Mouse (Mus musculus): ENCODE data around the gene Dis3l. TPM values are rescaled to one million over a fixed set of nuclear protein-coding genes. Genes with fewer than 3 reads are reported as not detected.
A peak's percentile ranks its signal among the peaks of the same experiment; 100 is the strongest.

The Dis3l gene
- 21.4 and 23.0 TPM in 2 replicates for polyA plus RNA-seq (2015; fragmentation: Nextera tagmentation; extraction: Ambion mirVana)

DNA sequence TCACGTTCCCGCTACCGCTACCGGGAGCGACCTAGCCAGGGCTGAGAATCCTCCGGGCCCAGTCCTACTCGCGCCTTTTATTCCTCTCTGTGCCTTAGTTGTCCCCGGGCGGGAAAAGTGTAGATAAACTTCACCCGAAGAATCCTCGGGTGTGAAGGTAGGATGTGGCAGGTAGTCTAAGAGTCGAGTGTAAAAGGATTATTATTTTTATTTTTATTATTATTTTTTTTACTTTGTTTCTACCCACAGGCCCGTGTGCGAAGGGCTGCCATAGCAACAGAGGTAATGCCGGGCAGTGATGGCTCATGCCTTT is at the start of gene Dis3l:
Gene Dis3l (minus strand): TSS at position 35 of the 313 bp plus-strand sequence.
- Histone ChIP-seq H3K36me3 (peaks cover 12% of the 10 kb centered on the region), H3K4me1 (peaks cover 27% of the 10 kb centered on the region), H3K4me3 (peak within 1 kb of the TSS; percentile 78), H3K9me3 (no peaks in the 10 kb centered on the region), H3K9ac (peak within 1 kb of the TSS; percentile 100), H3K27ac (peak within 1 kb of the TSS; percentile 100), H3K4me2 (replicated peaks) (peak within 1 kb of the TSS; percentile 72), H3K27me3 (no peaks in the 10 kb centered on the region)
- 0 out of 2 replicates have a peak, but pooled peaks have one; percentile 2 for ATAC-seq (ENCODE audit: low FRiP score, low read depth)
- 12% methylated on average over 16 of the region's 16 CpGs for WGBS

GRCm38 (mm10) chr9:64389576-64390292 is 48.6 kb upstream of the Dis3l start:
- H3K9ac ChIP-seq, result no peak overlapping the region
- H3K4me3 ChIP-seq, result no peak overlapping the region
- H3K4me1 ChIP-seq, result peaks cover 25% of the 10 kb centered on the region
- no peak overlapping the region for H3K27ac ChIP-seq
- no peak overlapping the region for H3K4me2 ChIP-seq (replicated peaks)
- H3K36me3 ChIP-seq, result no peaks in the 10 kb centered on the region
- peaks cover 54% of the 10 kb centered on the region for H3K27me3 ChIP-seq
- H3K9me3 ChIP-seq, result no peaks in the 10 kb centered on the region
- ATAC-seq (ENCODE audit: low FRiP score, low read depth), result no peak
- WGBS, result 67% methylated on average over 7 of the region's 7 CpGs

- H3K4me1 ChIP-seq, result peaks cover 36% of the 10 kb centered on the region
- peak overlapping the region; percentile 98 for H3K4me2 ChIP-seq (replicated peaks)
- H3K9me3 ChIP-seq, result no peaks in the 10 kb centered on the region
- ATAC-seq (ENCODE audit: low FRiP score, low read depth), result no peak
- peak overlapping the region; percentile 58 for H3K9ac ChIP-seq
- no peak overlapping the region for H3K27ac ChIP-seq
- H3K27me3 ChIP-seq, result peaks cover 77% of the 10 kb centered on the region
- WGBS, result under 1% methylated on average over 45 of the region's 45 CpGs
- peak overlapping the region; percentile 57 for H3K4me3 ChIP-seq
- H3K36me3 ChIP-seq, result no peaks in the 10 kb centered on the region
Observed at GRCm38 (mm10) chr9:64386466-64387211, 45.6 kb upstream of the Dis3l start.

DNA sequence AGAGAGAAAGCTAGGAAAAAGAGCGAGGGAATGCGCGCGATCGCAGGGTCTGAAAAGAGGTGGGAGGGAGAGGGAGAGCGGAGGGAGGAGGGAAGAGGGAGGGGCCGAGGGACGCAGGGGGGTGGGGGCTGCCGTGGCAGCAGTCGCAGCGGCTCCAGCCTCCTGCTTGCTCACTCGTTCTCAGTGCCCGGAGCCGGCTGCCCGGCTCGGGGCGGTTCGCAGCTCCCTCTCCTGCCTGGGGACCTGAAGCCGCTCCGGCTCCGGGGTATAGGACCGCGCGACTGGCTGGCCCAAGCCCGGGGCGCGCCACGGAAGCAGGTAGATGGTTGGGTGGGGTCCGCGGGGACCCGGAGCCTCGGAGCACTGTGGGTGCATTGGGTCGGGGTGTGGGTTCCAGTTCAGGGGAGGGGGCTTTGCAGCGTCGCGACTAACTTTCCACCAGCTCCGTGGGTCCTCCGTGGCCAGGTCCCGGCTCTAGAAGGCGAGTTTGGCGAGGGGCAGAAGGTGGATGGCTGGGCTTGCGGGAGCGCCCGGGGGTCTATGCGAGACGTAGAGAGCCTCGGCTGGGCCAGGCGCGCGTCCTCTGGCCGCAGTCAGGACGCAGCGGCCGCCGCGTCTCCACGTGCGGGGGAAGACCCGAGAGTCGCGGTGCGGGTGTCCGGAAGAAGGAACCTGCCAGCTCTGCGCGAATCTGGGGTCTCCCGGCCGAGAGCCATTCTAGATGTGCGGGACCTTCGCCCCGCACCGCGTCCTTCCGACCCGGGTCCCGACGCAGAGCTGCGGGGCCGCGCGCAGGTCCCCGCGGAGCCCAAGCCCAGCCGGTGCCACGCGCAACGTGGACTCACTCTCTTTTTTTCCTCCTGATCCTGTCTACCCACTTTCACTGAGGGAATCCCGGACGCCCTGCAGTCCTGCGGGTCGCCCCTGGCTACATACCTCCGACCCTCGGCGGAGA is 44.7 kb upstream of the Dis3l start, which contains the start of gene Megf11:
Gene Megf11 (plus strand): TSS at position 116 of the 955 bp plus-strand sequence.
- peak within 1 kb of the TSS; percentile 98 for H3K4me2 ChIP-seq (replicated peaks)
- H3K27ac ChIP-seq, result no peak within 1 kb of the TSS
- H3K36me3 ChIP-seq, result no peaks in the 10 kb centered on the region
- peaks cover 36% of the 10 kb centered on the region for H3K4me1 ChIP-seq
- no peaks in the 10 kb centered on the region for H3K9me3 ChIP-seq
- H3K9ac ChIP-seq, result peak within 1 kb of the TSS; percentile 58
- peaks cover 74% of the 10 kb centered on the region for H3K27me3 ChIP-seq
- under 1% methylated on average over 86 of the region's 93 CpGs for WGBS
- peak; percentile 49; the same call in 1 of the 2 replicates for ATAC-seq (ENCODE audit: low FRiP score, low read depth)
- peak within 1 kb of the TSS; percentile 57 for H3K4me3 ChIP-seq

- WGBS, result 44% methylated on average over 10 of the region's 10 CpGs
- Histone ChIP-seq H3K27ac (no peak overlapping the region), H3K9ac (no peak overlapping the region), H3K4me3 (no peak overlapping the region), H3K4me1 (peaks cover 36% of the 10 kb centered on the region), H3K9me3 (no peaks in the 10 kb centered on the region), H3K4me2 (replicated peaks) (0 out of 2 replicates have a peak overlapping the region, but pooled peaks have one; percentile 14), H3K36me3 (no peaks in the 10 kb centered on the region), H3K27me3 (peaks cover 56% of the 10 kb centered on the region)
- ATAC-seq (ENCODE audit: low FRiP score, low read depth), result no peak
Observed at GRCm38 (mm10) chr9:64383021-64383788, 42.1 kb upstream of the Dis3l start.

- H3K9ac ChIP-seq, result no peak overlapping the region
- 75% methylated on average over 2 of the region's 2 CpGs for WGBS
- H3K4me1 ChIP-seq, result no peaks in the 10 kb centered on the region
- no peaks in the 10 kb centered on the region for H3K36me3 ChIP-seq
- no peak for ATAC-seq (ENCODE audit: low FRiP score, low read depth)
- H3K27ac ChIP-seq, result no peak overlapping the region
- H3K4me3 ChIP-seq, result no peak overlapping the region
- peaks cover 7% of the 10 kb centered on the region; the same call in 1 of the 2 replicates for H3K27me3 ChIP-seq
- no peak overlapping the region for H3K4me2 ChIP-seq (replicated peaks)
- no peaks in the 10 kb centered on the region for H3K9me3 ChIP-seq
Observed at GRCm38 (mm10) chr9:64376380-64376779, 35.3 kb upstream of the Dis3l start.

GRCm38 (mm10) chr9:64371305-64371819 is 30.3 kb upstream of the Dis3l start:
- Histone ChIP-seq H3K4me2 (replicated peaks) (no peak overlapping the region), H3K9ac (no peak overlapping the region), H3K36me3 (no peaks in the 10 kb centered on the region), H3K4me3 (no peak overlapping the region), H3K27ac (no peak overlapping the region), H3K4me1 (peaks cover 2% of the 10 kb centered on the region; the same call in 1 of the 2 replicates), H3K27me3 (peaks cover 11% of the 10 kb centered on the region; the same call in 1 of the 2 replicates), H3K9me3 (no peaks in the 10 kb centered on the region)
- 49% methylated on average over 11 of the region's 11 CpGs for WGBS
- no peak for ATAC-seq (ENCODE audit: low FRiP score, low read depth)

DNA sequence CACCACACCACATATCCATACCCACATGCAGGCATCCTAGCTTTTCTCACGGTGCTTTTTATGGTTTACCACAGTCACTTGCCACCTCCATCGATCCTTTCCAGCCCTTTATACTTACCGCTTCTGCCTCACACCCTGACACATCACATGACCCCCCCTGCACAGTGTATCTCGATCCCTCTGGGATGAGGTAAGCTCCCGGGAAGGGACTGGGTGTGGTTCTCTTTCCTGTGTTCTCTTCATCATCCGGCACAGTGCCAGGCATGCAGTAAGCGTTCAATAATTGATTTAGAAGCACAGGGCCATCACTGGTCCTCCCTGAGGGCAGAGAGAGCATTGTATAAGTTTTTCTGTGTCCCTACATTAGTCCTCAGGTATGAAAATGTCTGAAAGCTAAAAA is 28.8 kb upstream of the Dis3l start:
- 63% methylated on average over 7 of the region's 7 CpGs for WGBS
- Histone ChIP-seq H3K27me3 (peaks cover 11% of the 10 kb centered on the region; the same call in 1 of the 2 replicates), H3K4me2 (replicated peaks) (no peak overlapping the region), H3K4me1 (peaks cover 2% of the 10 kb centered on the region; the same call in 1 of the 2 replicates), H3K4me3 (no peak overlapping the region), H3K27ac (no peak overlapping the region), H3K36me3 (no peaks in the 10 kb centered on the region), H3K9me3 (no peaks in the 10 kb centered on the region), H3K9ac (no peak overlapping the region)
- ATAC-seq (ENCODE audit: low FRiP score, low read depth), result no peak

DNA sequence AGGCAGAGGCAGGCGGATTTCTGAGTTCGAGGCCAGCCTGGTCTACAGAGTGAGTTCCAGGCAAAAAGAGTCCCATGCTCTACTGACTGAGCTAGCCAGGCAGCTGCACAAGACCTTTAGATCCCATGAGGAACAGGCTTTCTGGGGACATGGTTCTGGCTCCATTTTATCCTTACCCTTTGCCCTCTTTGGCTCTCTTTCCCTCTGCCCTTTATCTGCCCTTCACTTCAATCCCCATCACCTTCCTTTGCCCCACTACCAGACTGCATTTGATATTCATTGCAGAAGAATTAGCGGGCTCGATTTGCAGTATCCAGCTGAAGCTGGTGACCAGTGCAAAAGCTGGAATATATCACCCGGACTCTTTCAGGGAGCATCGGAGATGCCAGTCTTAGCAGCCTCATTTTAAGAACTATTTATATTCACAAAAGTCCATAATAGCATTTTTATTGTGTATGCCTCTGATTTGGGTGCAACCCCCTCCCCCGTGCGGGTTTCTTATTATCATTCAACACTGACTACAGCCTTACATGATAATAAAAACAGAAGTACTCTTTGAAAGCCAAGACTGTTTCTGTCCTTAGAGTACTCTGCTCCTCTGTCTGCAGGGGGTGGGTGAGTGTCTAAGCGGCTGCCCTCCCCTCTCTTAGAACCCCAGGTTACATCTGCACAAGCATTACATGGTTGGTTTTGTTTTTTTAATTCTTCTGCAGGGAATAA is 20.3 kb upstream of the Dis3l start:
- Histone ChIP-seq H3K4me1 (no peaks in the 10 kb centered on the region), H3K9ac (no peak overlapping the region), H3K4me3 (no peak overlapping the region), H3K9me3 (no peaks in the 10 kb centered on the region), H3K36me3 (no peaks in the 10 kb centered on the region), H3K4me2 (replicated peaks) (no peak overlapping the region), H3K27ac (no peak overlapping the region), H3K27me3 (no peaks in the 10 kb centered on the region)
- 88% methylated on average over 9 of the region's 9 CpGs for WGBS
- ATAC-seq (ENCODE audit: low FRiP score, low read depth), result no peak

DNA sequence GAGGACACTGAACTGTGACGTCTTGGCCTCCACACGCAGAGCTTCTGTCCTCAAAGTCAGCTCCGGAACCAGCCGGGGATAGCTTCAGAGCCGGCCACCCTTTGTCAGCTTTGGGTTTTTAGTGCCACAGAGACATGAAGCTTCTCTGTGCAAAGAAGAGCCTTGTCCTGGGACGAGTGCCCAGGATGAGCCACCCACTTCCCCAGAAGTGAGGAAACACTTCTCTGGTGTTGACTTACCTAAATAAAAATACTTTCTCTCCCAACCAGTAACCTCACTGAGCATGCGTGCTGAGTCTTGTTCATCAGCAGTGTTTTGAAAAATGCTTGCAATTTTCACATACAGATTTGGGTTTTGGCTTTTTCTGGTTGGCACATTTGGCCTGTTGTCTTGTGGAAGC is 14.5 kb upstream of the Dis3l start:
- WGBS, result 88% methylated on average over 7 of the region's 7 CpGs
- no peaks in the 10 kb centered on the region for H3K4me1 ChIP-seq
- H3K27ac ChIP-seq, result no peak overlapping the region
- no peaks in the 10 kb centered on the region for H3K9me3 ChIP-seq
- no peaks in the 10 kb centered on the region for H3K36me3 ChIP-seq
- no peak overlapping the region for H3K9ac ChIP-seq
- no peaks in the 10 kb centered on the region for H3K27me3 ChIP-seq
- H3K4me2 ChIP-seq (replicated peaks), result no peak overlapping the region
- ATAC-seq (ENCODE audit: low FRiP score, low read depth), result no peak
- no peak overlapping the region for H3K4me3 ChIP-seq

Measured in limb, embryonic 13.5 days (tissue).